Mouse (Mus musculus) gastrocnemius, postnatal 14 days (tissue): ENCODE results near the gene Hmgb2. TPM values are rescaled to one million over a fixed set of nuclear protein-coding genes. Genes with fewer than 3 reads are reported as not detected.

Source experiments
- DNase-seq: peaks from one replicate; pipeline ENCODE4 v3.0.0; 2021; ENCODE audit warnings: mixed read lengths
- intact Hi-C: fragments of 180-260 bp; cut with DNase I; formaldehyde crosslinking; loops from one replicate; pipeline ENCODE4 v1.15.1; 2025; ENCODE audit warnings: low total_unique reads
- total RNA-seq, 2 experiments: library from RNA; stranded (reverse); gene quantifications; 2 replicates each; pipeline ENCODE4 v1.2.3; 2021

Gene Hmgb2
- total RNA-seq, 2 experiments from 2014 or later: 19.2 to 21.8 TPM

DNA sequence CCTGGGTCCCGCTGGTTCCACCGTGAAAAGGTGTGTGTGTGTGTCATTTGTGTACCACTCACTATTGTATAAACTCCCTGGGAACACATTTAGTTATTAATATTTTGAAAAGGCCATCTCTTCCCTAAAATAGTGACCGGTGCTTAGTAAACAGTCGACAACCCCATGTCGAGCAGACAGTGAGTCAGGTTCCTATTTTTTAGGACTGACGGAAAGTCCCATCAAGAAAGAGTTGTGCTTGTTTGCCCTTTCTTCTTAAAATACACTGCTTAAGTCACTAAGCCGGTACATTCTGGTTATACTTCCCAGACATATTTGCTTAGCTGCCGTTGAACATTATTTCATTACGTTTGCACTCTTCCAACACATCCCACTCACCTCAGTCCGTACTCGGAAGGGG lies 29.2 kb downstream of the Hmgb2 start:
- intact Hi-C loops: no loop called here
- no peak for DNase-seq

GRCm38 (mm10) chr8:57541405-57541804 lies 29.7 kb downstream of the Hmgb2 start:
- intact Hi-C loops: no loop called here
- no peak for DNase-seq

DNA sequence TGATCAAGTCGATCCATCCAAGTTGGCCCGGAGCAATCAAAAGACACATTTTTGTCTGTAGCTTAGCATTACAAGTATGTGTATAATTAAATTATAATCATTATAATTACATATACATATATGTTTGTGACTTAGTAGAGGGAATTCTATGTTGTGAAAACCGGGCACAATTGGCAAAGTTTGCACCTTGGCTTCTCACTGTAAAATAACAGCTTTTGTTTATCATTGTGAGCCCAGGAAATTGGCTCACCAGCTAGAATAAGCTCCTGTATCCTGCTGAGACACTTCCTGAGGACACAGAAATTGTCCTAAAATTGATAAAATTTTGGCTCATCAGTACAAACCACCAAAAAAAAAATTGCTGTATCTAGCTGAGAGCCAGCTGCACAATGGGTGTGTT lies 34.7 kb downstream of the Hmgb2 start:
- intact Hi-C loops: no loop called here
- DNase-seq: no peak

DNA sequence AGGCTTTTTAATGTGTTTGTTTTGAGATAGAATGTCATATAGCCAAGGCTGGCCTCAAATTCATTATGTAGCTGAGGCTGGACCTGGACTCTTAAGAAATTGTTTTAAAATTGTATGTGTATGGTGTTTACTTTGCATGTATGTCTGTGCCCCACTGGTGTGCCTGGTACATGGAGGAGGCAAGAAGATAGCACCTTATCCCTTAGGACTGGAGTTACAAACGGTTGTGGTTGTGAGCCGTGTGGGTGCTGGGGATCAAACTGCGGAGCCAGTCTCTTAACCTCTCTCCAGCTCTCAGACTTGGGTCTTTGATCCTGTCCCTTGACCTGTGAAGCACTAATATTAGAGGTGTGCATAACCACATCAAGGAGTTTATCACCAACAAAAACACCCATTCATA lies 35.1 kb downstream of the Hmgb2 start:
- intact Hi-C loops: no loop called here
- DNase-seq: no peak

GRCm38 (mm10) chr8:57547581-57547980 lies 35.9 kb downstream of the Hmgb2 start:
- intact Hi-C loops: no loop called here
- no peak for DNase-seq

DNA sequence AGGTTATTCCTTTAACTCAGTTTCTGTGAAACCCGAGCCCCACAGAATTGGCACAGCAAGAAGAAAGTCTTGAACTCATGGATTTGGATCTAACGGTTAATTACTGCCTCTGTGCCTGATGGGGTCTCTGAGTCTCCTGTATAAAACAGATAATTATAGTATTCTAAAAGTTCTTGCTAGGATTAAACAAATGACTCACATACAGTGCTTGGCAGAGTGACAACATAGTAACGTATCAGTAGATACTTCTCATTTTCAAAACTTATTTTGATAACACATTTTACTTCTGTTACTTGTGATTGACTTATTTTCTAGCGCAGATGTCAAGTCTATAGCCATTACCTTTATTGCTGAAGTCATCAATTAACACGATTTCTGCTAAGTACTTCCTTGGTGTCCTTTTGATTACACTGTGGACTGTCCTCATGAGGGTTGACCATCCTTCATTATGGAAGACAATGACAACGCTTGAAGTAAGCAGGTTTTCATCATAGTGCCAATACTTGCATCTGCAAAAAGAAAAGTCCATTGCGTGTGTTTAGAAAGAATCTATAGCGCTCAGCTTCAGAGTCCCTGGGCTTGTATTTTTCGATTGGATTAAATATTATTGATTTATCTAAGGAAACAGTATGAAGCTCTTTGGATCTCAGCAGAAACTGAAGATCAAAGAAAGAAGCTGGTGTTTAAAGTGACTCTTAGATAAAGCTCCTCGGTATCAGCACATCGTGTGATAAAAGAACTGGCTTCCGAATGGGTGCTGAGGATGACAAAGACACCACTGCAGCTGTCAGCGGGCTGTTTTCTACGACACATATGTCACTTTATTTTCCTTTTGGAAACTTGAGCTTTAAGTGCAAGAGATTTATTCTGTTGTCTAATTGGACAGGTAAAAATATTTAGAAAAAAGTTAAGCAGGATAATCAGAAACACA lies 40.7 kb downstream of the Hmgb2 start:
- intact Hi-C loops: no loop called here

GRCm38 (mm10) chr8:57560926-57561325 lies 49.2 kb downstream of the Hmgb2 start:
- intact Hi-C loops: no loop called here
- no peak for DNase-seq

More for the DNA sequence above, 40.7 kb downstream of the Hmgb2 start:
- no peak for DNase-seq

GRCm38 (mm10) chr8:57562741-57563140 lies 51.0 kb downstream of the Hmgb2 start:
- DNase-seq: no peak
- intact Hi-C loops: no loop called here

GRCm38 (mm10) chr8:57563726-57564125 lies 52.0 kb downstream of the Hmgb2 start:
- intact Hi-C loops: no loop called here
- no peak for DNase-seq

DNA sequence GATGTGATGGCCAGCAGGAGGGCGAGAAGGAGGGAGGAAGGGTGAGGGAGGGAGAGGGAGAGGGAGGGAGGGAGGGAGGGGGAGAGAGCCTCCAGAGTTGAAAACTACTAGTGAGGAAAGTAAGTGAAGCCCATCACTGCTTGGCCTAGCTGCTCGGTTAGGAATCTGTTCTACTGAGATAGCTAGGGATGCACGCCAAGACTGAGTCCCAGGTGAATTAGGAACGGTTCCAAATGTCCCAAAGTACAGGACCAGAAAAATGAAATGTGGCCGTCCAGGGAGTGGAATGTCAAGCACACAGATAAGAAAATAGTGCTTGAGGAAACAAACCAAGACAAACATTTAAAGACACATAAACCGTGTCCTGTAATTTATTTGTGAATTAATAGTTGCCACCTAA lies 53.3 kb downstream of the Hmgb2 start:
- intact Hi-C loops: no loop called here
- DNase-seq: no peak

Other genes starting within 250 kb of the Hmgb2 start
- gene Hand2, start 190.9 kb upstream of the Hmgb2 start, total RNA-seq: under 1 TPM; 0.29 to 0.47 TPM
- gene Scrg1, start 56.0 kb upstream of the Hmgb2 start, total RNA-seq: not detected
- gene Sap30, start 24.0 kb upstream of the Hmgb2 start, total RNA-seq: 10 to 100 TPM; 16.7 to 26.8 TPM
- gene Galnt7, start 141.1 kb downstream of the Hmgb2 start, total RNA-seq: 1 to 10 TPM; 3.5 to 4.9 TPM